Mouse (Mus musculus) ovary, postnatal 36 days (tissue): ENCODE measurements around the gene Snrpc.
"Not testable (repeated sequence)": the region's sequence is repeated elsewhere in the genome, so short reads cannot be mapped to it uniquely, and the experiment has no call there.

Experiments
- DNase-seq: peaks from one replicate; pipeline ENCODE4 v3.0.0; 2022; ENCODE audit warnings: low spot score, mixed read lengths

The Snrpc gene

DNA sequence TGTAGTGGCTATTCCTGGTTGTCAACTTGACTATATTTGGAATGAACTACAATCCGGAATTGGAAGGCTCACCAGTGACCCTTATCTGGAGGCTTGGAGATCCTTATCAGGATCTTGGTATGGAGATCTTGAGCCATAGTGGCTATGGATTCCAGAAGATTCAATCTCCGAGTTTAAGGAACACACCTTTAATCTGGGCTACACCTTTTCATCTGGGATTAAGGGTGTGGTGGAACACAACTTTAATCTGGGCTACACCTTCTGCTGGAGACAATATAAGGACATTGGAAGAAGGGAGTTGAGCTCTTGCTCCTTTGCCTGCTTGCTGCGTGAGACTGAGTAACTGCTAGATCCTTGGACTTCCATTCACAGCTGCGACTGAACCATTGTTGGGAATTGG is at the start of gene Snrpc:
Snrpc (plus strand) TSS at position 301 of the 400 bp plus-strand sequence.
- DNase-seq, result not testable (repeated sequence)

- DNase-seq, result no peak
These were observed 49.3 kb upstream of the Snrpc start for GRCm38 (mm10) chr17:27788456-27789172.

DNA sequence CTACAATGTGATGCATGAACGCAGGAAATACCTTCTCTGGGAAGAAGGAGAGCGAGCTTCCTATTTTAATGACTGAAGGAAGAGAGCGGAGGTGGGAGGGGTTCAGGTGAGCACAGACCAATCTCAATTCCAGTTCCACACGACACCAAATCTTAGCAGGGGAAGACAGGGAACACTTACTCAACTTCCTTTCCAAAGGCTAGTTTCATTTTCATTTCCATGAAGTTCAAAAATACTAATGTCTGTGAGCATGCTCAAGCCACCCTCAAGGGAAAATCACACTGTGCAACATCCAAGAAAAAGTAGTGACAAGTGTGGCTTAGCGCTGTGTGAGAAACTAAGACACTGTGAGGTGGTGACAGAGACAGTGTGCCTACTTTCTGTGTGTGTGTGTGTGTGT is 47.9 kb upstream of the Snrpc start:
- no peak for DNase-seq

- DNase-seq, result no peak
These were observed 47.0 kb upstream of the Snrpc start for GRCm38 (mm10) chr17:27790976-27791375.

GRCm38 (mm10) chr17:27791556-27791955 is 46.4 kb upstream of the Snrpc start:
- no peak for DNase-seq

DNA sequence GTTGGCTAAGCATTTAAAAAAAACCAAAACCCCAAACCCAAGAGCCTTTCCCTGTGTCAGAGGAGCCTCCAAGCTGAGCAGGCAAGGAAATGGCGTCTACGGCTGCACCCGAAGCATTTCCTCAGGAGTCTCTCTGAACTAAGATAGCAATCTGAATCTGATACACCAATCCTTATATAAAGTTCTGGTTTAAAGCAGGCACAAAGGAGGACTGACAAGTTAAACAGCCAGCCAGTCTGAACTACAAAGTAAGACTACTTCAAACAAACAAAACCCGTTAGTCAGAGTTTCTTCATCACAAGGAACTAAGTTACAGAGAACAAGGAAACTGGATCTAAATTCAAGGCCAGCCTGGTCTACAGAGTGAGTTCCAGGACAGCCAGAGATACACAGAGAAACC is 45.4 kb upstream of the Snrpc start:
- DNase-seq, result no peak

- DNase-seq, result no peak
These were observed 44.8 kb upstream of the Snrpc start for GRCm38 (mm10) chr17:27793144-27793543.

- DNase-seq, result no peak
These were observed 41.2 kb upstream of the Snrpc start for GRCm38 (mm10) chr17:27796780-27797179.

DNA sequence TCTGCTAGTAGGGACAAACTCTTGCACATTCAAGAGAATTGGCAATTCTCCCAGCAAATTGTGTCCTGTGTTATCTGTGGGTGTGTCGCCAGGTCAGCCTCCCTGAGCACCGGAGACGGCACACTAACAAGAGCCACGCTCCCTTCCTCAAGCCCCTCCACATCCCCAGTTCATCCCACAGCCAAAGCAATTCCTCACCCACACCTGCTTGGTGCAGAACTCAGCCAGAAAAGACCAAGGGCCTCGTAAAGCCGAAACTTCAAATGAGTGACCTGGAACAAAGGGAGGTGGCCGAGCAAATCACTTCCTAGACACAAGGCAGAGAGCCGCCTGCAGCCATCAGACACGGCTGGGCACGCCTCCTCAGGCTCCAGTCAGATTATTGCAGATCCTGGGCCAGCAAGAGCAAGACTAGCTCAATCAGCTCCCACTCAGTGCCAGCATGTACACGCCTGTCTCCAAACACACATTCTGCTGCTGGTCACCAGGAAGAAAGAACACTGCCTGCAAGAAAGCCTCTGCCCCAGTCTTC is 40.5 kb upstream of the Snrpc start:
- peak; percentile 53 for DNase-seq

DNA sequence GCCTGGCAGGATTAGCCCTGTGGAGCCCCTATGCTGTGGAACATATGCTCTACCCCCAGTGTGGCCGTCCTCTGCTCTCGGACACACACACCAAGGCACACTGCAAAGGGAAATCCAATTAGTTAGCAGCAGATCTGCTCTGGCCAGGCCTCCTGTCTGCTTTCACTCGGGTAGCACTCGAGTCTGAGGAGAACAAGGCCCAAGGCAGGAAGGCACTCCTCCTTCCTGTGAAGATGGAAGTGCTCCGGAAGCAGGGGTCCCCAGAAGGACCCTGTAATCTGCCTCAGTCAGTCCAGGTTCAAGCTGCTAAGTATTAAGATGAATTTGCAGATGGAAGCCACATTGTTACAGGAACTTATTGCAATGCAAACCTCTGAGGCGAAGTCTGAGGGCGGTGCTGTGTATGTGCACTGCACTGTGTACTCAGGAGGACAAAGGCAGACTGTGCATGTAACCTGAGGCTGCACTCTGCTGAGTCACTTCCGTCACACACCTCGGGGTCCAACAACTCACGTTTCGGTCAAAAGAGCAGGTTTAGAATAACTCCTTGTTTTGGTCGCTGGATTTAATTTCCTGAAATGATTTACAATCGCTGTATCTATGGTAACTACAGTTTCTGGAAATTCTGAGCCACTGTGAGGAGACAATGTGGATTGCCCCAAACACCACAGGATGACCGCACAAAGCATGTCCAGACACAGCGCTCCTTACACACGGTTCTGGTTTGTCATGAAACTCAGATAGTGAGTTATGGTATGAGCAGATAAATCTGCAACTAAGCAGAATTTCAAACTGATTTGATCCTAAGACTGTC is 38.0 kb upstream of the Snrpc start:
- DNase-seq, result no peak

DNA sequence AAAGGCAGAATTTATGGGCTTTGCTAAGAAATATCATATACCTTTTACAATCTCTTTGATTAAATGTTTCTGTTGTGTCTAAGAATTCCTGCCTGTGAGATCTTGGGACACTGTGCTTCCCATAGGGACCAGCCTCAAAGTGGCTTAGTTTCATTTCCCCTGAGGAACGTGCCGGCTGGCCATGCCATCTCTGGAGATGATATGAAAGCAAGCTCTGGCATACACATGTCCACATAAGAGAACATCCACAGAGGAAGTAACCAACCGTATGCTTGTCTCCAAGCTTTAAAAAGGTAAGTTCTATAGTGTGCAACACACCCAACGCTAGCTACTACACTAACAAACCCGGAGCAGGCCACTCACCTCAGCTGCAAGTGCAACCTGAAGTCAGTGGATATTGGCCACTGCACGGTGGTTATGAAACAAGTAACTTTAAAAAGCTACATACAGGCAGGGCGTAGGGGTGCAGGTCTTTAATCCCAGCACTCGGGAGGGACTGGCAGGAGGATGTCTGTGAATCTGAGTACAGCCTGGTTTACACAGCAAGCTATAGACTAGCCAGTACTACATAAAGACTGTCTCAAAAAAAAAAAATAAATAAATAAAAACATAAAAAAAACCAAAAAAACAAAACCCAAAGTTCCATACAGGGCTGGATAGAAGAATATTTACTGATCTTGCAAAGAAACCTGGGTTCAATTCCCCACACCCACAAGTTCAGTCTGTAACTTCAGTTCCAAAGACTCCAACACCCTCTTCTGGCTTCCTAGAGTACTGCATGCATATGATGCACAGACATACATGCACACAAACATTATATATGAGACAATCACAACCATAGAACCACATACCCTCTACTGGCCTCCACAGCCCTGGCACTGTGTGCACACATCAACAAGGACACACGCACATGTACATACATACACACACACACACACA is 37.0 kb upstream of the Snrpc start:
- DNase-seq, result no peak

GRCm38 (mm10) chr17:27803752-27804151 is 34.2 kb upstream of the Snrpc start:
- no peak for DNase-seq

DNA sequence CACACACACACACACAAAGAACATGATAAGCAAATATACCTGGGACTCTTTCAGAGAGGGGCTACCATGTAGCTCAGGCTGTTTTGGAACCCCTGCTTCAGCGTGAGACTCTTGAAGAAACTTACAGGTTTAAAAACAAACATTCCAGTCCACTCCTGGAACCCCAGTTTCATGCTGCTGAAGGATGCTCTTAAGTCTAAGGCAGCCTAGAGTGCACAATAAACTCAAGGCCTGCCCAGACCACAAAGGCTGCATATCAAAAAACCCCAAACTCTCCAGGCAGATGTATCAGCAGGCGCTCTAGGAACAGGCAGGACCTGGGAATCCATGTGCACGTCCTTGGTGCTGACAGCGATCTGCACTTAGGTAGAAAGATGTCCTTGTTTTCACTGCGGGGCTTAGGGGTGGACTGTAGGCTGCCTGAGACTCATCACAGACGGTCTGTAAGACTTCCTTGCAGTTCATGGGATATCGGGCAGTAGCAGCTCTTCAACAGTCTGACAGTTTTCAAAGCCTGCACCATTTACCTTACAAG is 33.7 kb upstream of the Snrpc start:
- no peak for DNase-seq

DNA sequence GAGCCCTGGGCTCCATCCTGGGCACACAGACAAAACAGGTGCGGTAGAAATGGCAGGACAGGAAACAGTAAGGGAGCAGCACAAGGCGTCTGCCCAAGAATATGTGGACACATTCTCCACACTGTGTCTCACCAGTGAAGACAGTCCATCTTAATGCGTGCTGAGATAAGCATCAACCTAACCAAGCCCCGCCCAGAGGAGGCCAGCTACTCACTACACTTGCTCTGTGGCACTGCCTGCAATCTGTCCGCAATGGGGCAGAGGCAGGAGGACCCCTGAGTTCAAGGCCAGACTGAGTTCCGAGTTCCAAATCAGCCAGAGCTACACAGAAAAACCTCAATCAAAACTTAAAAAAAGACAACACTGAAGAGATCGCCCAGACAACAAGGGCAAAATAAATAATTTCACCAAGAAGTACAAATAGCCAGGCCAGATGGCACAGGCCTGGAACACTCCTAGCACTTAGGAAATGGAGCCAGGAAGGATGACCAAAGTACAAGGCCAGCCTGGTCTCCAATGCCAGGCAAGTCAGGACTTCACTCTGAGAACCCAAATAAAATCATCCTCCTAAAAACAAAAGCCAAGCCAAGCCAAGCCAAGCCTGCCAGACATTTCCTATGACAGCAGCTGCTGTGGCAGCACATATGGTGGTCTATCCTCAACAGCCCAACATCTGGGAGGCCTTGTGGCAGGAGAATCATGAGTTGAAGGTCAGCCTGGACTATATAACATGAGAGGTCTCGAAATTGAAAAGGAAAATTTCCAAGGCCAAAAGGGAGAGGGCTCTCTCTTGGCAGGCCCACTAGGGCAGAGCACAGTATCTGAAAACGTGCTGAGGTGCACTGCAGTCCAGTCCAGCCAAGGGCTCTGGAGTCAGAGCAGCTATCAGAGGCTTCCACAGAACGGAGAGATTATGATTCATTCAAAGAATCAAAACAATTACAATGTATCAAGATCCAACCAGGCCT is 32.9 kb upstream of the Snrpc start:
- peak; percentile 25 for DNase-seq

DNA sequence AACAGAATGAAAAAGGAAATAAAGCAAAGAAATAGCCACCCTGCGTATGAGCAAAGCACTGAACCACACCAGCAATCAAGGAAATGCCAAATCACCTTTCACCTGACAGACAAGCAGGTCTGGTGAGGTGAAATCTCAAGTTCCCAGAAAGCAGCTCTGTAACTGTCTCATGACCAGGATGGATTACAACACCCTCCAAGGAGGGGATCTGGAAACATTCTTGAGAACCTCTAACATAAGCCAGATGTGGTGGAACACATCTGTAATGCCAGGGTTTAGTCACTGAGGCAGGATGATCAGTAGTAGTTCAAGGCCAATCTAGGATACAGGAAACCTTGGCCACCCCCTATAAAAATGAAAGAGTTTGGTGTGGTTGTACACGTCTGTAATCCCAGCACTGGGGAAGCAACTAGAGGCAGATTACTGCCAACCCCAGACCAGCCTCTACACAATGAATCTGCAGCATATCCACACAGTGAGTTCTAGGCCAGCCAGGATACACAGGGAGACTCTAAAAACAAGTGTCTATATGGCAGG is 30.3 kb upstream of the Snrpc start:
- DNase-seq, result no peak

GRCm38 (mm10) chr17:27810569-27811331 is 27.2 kb upstream of the Snrpc start:
- no peak for DNase-seq

GRCm38 (mm10) chr17:27811980-27812379 is 26.0 kb upstream of the Snrpc start:
- DNase-seq, result no peak

DNA sequence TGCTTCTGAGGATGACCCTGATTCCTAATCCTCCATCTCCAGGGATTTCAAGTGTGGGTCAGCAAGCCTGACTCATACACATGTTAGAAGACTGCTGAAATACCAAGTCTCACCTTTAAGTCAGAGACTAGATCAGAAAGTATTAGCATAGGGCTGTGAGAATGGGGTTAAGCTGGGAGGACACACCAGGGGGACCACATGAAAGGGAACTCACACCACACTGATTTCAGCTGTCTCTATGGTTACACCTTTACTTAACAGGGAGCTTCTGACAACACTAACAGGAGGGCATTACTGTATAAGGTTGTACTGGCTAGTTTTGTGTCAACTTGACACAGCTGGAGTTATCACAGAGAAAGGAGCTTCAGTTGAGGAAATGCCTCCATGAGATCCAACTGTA is 23.3 kb upstream of the Snrpc start:
- no peak for DNase-seq

DNA sequence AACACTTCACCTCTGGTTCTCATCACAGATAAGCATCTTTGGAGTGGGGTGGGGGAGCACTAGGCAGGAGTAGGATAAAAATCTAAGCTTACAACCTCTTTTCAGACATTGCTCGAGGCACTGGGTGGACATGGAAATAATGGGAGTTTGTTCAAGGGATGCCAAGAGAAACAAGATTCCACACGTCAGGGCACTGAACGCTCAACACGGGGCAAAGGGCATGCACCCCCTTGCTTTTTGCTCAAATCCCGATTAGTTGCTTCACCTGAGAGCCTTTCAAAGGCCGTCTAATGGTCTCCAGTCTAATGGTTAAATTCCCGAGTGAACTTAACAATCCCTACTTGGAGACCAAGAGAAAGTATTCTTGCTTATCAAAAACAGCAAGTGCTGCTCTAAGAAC is 18.9 kb upstream of the Snrpc start:
- no peak for DNase-seq
